Mouse (Mus musculus) embryonic facial prominence, embryonic 10.5 days (tissue): ENCODE results near the gene Gse1. TPM values are rescaled to one million over a fixed set of nuclear protein-coding genes. Genes with fewer than 3 reads are reported as not detected.

Source experiments
- DNase-seq: peaks from one replicate; pipeline ENCODE4 v3.0.0-alpha.2; 2017; ENCODE audit warnings: low spot score
- H3K27ac ChIP-seq: fragments of 300-500 bp; sonication (generic); replicated peaks from 2 replicates; pipeline ENCODE4 v1.5.1; 2016; ENCODE audit warnings: mild to moderate bottlenecking
- H3K27me3 ChIP-seq: fragments of 300-500 bp; sonication (generic); replicated peaks from 2 replicates; pipeline ENCODE4 v1.6.1; 2016; ENCODE audit warnings: low read depth, mild to moderate bottlenecking; ENCODE audit not compliant: poor library complexity, severe bottlenecking
- H3K36me3 ChIP-seq: fragments of 300-500 bp; sonication (generic); replicated peaks from 2 replicates; pipeline ENCODE4 v1.6.1; 2016; ENCODE audit warnings: mild to moderate bottlenecking, moderate library complexity
- H3K4me1 ChIP-seq: fragments of 300-500 bp; sonication (generic); 2 replicates; pipeline ENCODE4 v1.6.1; 2016
- H3K4me3 ChIP-seq: fragments of 300-500 bp; sonication (generic); 2 replicates; pipeline ENCODE4 v1.5.1; 2016; ENCODE audit warnings: mild to moderate bottlenecking, moderate library complexity
- H3K9me3 ChIP-seq: fragments of 300-500 bp; sonication (generic); 2 replicates; pipeline ENCODE4 v1.6.1; 2016; ENCODE audit warnings: mild to moderate bottlenecking
- WGBS: fragments of 180-500 bp; shearing (Covaris S2); methylation state at CpG from one replicate; pipeline ENCODE4 v1.1.7; 2016; 5-methylcytosine and 5-hydroxymethylcytosine counted together
- polyA plus RNA-seq: library from polyadenylated mRNA; unstranded; fragments of >200 nt; fragmentation: Nextera tagmentation; extraction: Ambion mirVana; gene quantifications from 2 replicates; pipeline ENCODE4 v1.2.1, GENCODE M21; 2016

The Gse1 gene
- polyA plus RNA-seq, 1 experiment from 2014 or later = 10.2 TPM

DNA sequence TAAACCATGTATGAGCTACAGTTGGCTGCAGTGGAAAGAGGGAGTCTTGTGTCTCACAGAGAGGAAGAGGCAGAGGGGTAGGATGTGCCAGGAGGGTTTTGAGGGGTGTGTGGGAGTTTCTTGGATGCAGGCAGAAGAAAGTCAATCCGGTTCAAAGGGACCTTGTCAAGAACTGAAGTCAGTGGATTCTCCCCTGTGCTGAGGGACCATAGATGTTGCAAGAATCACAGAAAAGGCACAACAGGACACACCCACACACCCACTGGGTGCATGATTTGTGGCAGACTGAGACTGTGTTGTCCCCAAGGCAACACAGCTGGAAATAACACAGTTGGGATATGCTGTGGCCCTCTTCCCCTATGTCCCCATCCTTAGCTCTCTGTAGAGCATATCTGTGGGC is 209.0 kb downstream of the Gse1 start:
- no peak overlapping the region for H3K4me3 ChIP-seq
- 72% methylated on average over 1 of the region's 1 CpGs for WGBS
- H3K9me3 ChIP-seq = peaks cover 5% of the 10 kb centered on the region; the same call in 1 of the 2 replicates
- no peak for DNase-seq
- H3K36me3 ChIP-seq = 0 out of 2 replicates have a peak, but pooled peaks cover 5% of the 10 kb centered on the region
- H3K27me3 ChIP-seq = peaks cover 74% of the 10 kb centered on the region
- no peak overlapping the region for H3K27ac ChIP-seq
- H3K4me1 ChIP-seq = peaks cover 86% of the 10 kb centered on the region

GRCm38 (mm10) chr8:120437666-120438395 is 209.6 kb downstream of the Gse1 start:
- WGBS = 67% methylated on average over 21 of the region's 21 CpGs
- Histone ChIP-seq H3K36me3 (0 out of 2 replicates have a peak, but pooled peaks cover 5% of the 10 kb centered on the region), H3K4me1 (peaks cover 86% of the 10 kb centered on the region), H3K27me3 (peaks cover 81% of the 10 kb centered on the region), H3K27ac (0 out of 2 replicates have a peak overlapping the region, but pooled peaks have one; percentile 2), H3K4me3 (no peak overlapping the region), H3K9me3 (peaks cover 5% of the 10 kb centered on the region; the same call in 1 of the 2 replicates)
- no peak for DNase-seq

DNA sequence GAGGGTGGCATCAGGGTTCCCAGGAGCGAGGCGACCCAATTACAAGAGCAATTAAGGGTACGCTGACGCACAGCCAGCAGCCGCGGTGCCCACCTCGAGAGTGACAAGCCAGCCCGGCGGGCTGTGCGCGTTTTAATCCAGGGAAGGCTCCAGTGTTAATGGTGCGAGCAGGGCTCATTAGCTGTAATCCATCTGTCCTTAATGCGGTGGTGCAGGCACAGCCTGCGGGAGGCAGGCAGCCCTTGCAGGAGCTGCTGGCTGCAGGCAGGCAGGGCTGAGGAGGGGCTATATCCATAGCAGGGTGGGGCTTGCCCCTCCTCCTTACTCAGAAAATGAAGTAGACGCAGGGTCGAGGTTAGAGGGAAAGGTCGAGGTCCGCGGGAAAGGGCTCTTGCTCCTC is 211.1 kb downstream of the Gse1 start:
- H3K27ac ChIP-seq = peak overlapping the region; percentile 2; the same call in 1 of the 2 replicates
- 5% methylated on average over 19 of the region's 19 CpGs for WGBS
- no peaks in the 10 kb centered on the region for H3K9me3 ChIP-seq
- H3K4me1 ChIP-seq = peaks cover 86% of the 10 kb centered on the region
- H3K4me3 ChIP-seq = peak overlapping the region; percentile 35
- peak; percentile 59 for DNase-seq
- no peaks in the 10 kb centered on the region for H3K36me3 ChIP-seq
- peaks cover 83% of the 10 kb centered on the region for H3K27me3 ChIP-seq

DNA sequence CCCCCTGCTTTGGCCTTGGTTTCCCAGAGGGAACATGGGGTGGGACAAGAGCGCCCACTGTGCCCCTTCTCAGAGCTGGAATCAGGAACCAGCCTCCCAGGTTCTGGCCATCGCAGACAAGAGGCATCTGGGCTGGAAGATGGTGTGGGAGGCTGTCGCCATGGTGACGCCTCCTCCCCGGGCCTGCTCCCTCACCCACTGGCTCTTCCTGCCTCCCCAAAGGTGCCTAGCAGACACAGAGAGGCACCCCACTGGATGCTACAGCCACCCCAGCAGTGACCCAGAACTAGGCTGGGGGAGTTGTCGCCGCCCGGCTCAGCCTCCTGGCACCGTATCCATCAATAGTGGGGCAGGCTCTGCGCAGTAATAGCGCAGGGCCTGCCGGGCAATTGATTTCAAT is 212.5 kb downstream of the Gse1 start:
- no peak overlapping the region for H3K4me3 ChIP-seq
- 0 out of 2 replicates have a peak overlapping the region, but pooled peaks have one; percentile 15 for H3K27ac ChIP-seq
- WGBS = 74% methylated on average over 12 of the region's 12 CpGs
- no peaks in the 10 kb centered on the region for H3K9me3 ChIP-seq
- peaks cover 86% of the 10 kb centered on the region for H3K27me3 ChIP-seq
- no peaks in the 10 kb centered on the region for H3K36me3 ChIP-seq
- peaks cover 89% of the 10 kb centered on the region for H3K4me1 ChIP-seq
- DNase-seq = no peak

- Histone ChIP-seq H3K4me1 (peaks cover 86% of the 10 kb centered on the region), H3K4me3 (no peak overlapping the region), H3K36me3 (no peaks in the 10 kb centered on the region), H3K9me3 (no peaks in the 10 kb centered on the region), H3K27ac (no peak overlapping the region), H3K27me3 (peaks cover 80% of the 10 kb centered on the region)
- WGBS = 73% methylated on average over 6 of the region's 6 CpGs
- no peak for DNase-seq
Measured at GRCm38 (mm10) chr8:120441637-120442036, 213.4 kb downstream of the Gse1 start.

DNA sequence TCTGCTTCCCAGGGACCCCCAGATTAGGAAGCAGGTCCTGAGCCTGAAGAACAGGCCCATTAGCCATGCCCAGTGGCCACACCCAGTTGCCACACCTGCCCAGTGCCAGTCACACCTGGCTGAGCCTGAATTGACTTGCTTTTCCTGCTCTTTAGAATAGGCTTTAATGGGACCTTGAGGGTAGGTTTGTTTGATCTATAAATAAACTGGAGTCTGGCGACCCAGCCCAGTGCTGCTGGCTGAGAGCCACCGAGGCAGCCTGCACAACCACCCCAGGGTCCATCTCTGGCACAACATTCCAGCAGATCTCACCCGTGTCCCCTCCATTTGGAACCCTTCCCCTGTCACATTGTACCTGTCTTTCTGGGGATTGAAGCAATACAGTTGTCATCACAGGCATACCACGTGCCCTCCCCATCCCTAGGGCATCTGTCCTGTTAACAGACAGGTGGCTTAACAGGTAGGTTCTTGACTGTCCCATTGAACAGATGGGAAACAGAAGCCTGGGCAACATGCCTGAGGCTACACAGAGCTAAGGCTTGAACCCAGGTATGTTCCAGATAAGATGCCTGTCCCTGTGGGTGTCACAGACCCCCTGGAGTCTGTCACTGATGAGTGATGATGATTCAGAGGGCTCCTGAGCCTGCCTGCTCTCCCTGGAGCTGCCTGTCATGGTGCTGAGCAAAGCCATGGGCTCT is 214.2 kb downstream of the Gse1 start:
- DNase-seq = no peak
- peaks cover 72% of the 10 kb centered on the region for H3K27me3 ChIP-seq
- H3K9me3 ChIP-seq = no peaks in the 10 kb centered on the region
- no peak overlapping the region for H3K27ac ChIP-seq
- 68% methylated on average over 4 of the region's 4 CpGs for WGBS
- H3K4me1 ChIP-seq = peaks cover 78% of the 10 kb centered on the region
- no peaks in the 10 kb centered on the region for H3K36me3 ChIP-seq
- no peak overlapping the region for H3K4me3 ChIP-seq

DNA sequence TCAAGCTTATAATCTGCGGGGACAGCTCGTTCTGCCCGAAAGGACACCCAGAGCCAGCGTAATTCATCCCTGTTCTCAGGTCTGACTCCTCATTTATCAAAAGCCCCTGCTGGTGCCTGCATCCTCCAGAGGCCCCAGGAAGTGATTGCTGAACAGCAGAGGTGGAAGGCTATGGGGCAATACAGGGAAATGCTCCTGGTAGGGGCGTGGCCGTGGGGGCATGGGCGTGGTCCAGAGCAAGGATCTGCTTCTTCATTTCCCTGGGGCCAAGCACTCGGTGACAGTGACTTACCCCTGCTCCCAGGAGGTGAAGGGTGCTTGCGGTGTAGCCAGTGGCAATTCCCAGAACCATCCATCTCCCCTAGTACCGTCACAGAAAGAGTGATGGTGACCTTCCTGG is 217.0 kb downstream of the Gse1 start:
- whole genome bisulfite sequencing = 61% methylated on average over 10 of the region's 10 CpGs
- H3K9me3 ChIP-seq = no peaks in the 10 kb centered on the region
- no peak for DNase-seq
- H3K27me3 ChIP-seq = peaks cover 68% of the 10 kb centered on the region
- no peaks in the 10 kb centered on the region for H3K36me3 ChIP-seq
- H3K4me3 ChIP-seq = no peak overlapping the region
- peaks cover 77% of the 10 kb centered on the region for H3K4me1 ChIP-seq
- no peak overlapping the region; the same call in 1 of the 2 replicates for H3K27ac ChIP-seq

DNA sequence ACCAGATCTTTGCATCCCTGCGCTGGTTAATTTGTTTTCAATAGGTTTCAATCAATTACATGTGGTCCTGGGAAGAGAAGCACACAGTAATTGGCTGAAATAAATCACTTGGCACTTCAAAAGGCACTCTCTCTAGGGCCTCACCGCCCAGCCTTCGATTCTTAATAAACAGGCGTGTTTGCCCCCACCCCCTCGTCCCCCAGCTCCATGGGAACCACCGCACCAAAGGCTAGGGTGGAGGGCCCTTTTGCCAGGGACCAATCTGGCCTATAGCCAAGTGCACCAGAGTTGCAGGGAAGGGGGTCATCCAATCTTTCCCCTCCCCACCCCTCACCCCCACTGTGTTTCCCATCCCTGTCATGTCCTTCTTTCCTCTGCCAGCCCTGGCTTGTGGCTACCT is 219.9 kb downstream of the Gse1 start:
- H3K27ac ChIP-seq = 0 out of 2 replicates have a peak overlapping the region, but pooled peaks have one; percentile 14
- no peak overlapping the region for H3K4me3 ChIP-seq
- no peaks in the 10 kb centered on the region for H3K9me3 ChIP-seq
- H3K27me3 ChIP-seq = peaks cover 62% of the 10 kb centered on the region
- peaks cover 53% of the 10 kb centered on the region for H3K4me1 ChIP-seq
- WGBS = 63% methylated on average over 6 of the region's 6 CpGs
- no peak for DNase-seq
- H3K36me3 ChIP-seq = no peaks in the 10 kb centered on the region

GRCm38 (mm10) chr8:120449139-120449538 is 220.9 kb downstream of the Gse1 start:
- H3K4me1 ChIP-seq = peaks cover 59% of the 10 kb centered on the region

GRCm38 (mm10) chr8:120449608-120450031 is 221.4 kb downstream of the Gse1 start:
- Histone ChIP-seq H3K36me3 (no peaks in the 10 kb centered on the region), H3K4me3 (peak overlapping the region; percentile 36), H3K27me3 (peaks cover 69% of the 10 kb centered on the region), H3K4me1 (peaks cover 58% of the 10 kb centered on the region), H3K27ac (peak overlapping the region; percentile 73), H3K9me3 (no peaks in the 10 kb centered on the region)
- peak; percentile 56 for DNase-seq
- 20% methylated on average over 17 of the region's 17 CpGs for WGBS

More at GRCm38 (mm10) chr8:120449139-120449538, 220.9 kb downstream of the Gse1 start:
- DNase-seq = no peak
- Histone ChIP-seq H3K27ac (peak overlapping the region; percentile 73; the same call in 1 of the 2 replicates), H3K36me3 (no peaks in the 10 kb centered on the region), H3K4me3 (peak overlapping the region; percentile 36; the same call in 1 of the 2 replicates), H3K27me3 (peaks cover 69% of the 10 kb centered on the region), H3K9me3 (no peaks in the 10 kb centered on the region)
- WGBS = 73% methylated on average over 4 of the region's 4 CpGs

DNA sequence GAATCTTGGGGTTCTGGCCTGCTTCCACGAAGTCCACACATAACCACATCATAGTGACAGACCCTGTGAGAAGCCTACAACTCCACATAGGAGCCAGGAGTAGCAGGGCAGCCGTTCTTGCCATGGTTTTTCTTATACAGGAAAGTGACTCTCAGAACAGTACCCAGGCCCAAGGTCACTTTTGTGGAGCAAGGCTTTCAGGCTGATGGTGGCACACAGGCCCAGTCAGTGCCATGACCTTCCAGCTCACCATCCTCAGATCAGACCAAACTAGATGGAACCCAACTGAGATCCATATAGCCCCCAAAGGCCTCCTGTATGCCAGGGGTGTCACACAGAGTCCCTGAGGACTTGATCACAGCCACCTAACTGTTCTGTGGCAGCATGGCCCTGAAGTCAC is 223.9 kb downstream of the Gse1 start:
- Histone ChIP-seq H3K27ac (no peak overlapping the region), H3K4me1 (peaks cover 66% of the 10 kb centered on the region), H3K9me3 (no peaks in the 10 kb centered on the region), H3K27me3 (peaks cover 69% of the 10 kb centered on the region), H3K4me3 (no peak overlapping the region), H3K36me3 (no peaks in the 10 kb centered on the region)
- no peak for DNase-seq
- WGBS = 91% methylated on average over 2 of the region's 2 CpGs

DNA sequence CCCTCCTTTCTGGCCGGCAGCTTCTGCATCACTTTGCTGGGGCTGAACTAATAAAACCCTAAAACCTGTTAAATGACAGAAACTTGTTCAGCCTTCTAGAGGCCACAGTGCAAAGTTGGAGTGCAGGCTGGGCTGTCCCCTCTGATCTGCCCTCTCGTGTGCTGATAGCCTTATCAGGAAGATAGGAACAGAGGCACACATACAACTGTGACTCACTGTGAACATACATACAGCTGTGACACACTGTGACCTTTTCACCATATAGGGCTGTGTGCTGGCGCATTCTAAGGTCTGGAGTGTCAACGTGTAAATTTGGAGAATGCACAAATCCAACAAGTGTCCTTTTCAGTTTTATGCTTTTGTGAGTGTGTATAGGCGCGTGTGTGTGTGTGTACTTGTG is 226.1 kb downstream of the Gse1 start:
- Histone ChIP-seq H3K9me3 (no peaks in the 10 kb centered on the region), H3K27ac (no peak overlapping the region), H3K36me3 (no peaks in the 10 kb centered on the region), H3K27me3 (peaks cover 61% of the 10 kb centered on the region), H3K4me1 (peaks cover 62% of the 10 kb centered on the region), H3K4me3 (no peak overlapping the region)
- DNase-seq = no peak
- WGBS = 79% methylated on average over 6 of the region's 6 CpGs
